Mouse (Mus musculus) stomach, postnatal 0 days (tissue): ENCODE measurements around the gene Omt2b.
"Not testable (repeated sequence)": the region's sequence is repeated elsewhere in the genome, so short reads cannot be mapped to it uniquely, and the experiment has no call there.

Experiments
- CTCF ChIP-seq: IDR thresholded peaks from 2 replicates; pipeline ENCODE4 v1.5.1; 2016; ENCODE audit warnings: antibody characterized with exemption, low read depth, mild to moderate bottlenecking, moderate library complexity
- EP300 ChIP-seq: optimal IDR thresholded peaks from 2 replicates; pipeline ENCODE3; 2016; ENCODE audit warnings: antibody characterized with exemption

DNA sequence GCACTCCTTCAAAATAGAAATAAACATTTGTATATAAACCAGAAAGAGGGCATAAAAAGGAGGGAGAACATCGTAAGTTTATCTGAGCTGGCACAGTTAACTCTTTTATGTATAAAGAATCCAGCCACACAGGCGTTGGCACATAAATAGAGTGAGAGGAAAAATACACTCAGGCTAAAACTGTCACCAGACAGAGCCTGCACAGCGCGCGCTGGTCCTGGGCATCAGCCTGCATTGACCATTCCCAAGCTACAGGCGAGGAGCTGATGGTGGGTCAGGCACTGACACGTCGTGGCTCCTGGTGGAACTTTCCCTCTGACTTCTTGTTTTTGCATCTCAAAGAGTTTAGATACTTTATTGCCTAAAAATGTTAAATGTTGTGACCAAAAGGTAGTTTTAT lies 34.9 kb upstream of the Omt2b start:
- TF ChIP-seq CTCF, EP300: not testable (repeated sequence)
